Mouse (Mus musculus) ZHBTc4 (cell line): ENCODE measurements around the gene Akap13.
A peak's percentile ranks its signal among the peaks of the same experiment; 100 is the strongest.

ENCODE experiments used
- DNase-seq: peaks from one replicate; pipeline ENCODE4 v3.0.0-alpha.2; 2011; ENCODE audit warnings: low read depth, low spot score

The Akap13 gene

DNA sequence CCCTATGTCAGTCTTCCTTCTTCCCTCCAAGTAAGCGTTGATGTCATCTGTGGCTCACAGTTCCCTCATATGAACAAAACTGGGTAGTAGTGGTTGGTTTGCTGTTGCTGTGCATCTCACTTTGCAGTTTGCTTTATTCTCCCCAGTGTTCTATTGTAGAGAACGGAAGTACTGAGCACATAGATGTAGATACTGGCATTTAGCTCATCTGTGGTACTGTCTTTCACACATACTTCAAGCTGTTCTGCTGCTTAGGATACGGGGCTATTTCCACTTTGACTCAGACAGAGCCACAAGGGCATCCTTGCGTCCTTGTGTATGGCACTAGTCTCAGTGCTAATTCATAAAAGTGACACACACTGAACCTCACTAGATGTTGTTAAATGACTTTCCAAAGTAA is 259.7 kb downstream of the Akap13 start:
- DNase-seq: no peak

- DNase-seq: no peak
Measured at GRCm38 (mm10) chr7:75715939-75716338, 260.6 kb downstream of the Akap13 start.

DNA sequence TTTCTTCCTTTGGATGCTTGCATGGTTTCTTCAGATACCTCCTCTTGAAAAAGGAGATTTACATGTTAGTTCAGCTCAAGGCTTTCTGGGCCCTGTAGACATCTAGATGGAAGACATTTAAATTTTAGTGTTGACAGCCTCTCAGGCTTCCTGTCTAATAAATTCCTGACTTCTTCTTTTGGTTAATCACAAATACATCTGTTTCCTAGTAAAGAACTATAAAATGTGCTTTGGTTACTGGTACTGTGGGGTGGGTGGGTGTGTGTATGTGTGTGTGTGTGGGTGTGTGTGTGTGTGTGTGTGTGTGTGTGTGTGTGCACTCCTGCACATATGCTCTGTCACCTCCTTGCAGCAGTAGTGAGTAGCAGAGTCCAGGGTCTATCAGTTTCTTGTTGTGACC is 262.0 kb downstream of the Akap13 start:
- DNase-seq: no peak

DNA sequence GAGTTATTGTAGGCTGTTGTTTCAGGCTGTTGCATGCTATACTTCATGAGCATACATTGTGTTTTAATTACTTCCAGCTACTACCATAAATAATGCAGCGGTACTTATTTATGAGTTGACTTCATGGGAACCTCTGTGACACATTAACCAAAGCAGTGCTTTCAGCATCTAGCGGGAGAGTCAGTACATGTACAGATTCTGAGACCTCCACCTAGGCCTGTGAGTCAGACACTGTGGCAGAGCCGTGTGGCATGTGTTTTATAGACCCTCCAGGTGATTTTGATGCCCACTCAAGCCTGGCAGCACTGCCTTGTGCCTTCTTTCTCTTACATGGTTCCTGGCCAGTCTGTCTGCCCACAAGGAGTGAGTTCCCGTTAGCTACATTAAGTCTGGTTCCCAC is 266.0 kb downstream of the Akap13 start:
- no peak for DNase-seq

GRCm38 (mm10) chr7:75724012-75724411 is 268.7 kb downstream of the Akap13 start:
- DNase-seq: no peak

GRCm38 (mm10) chr7:75725899-75726298 is 270.6 kb downstream of the Akap13 start:
- no peak for DNase-seq

- DNase-seq: no peak
Measured at GRCm38 (mm10) chr7:75726867-75727266, 271.5 kb downstream of the Akap13 start.

- DNase-seq: no peak
Measured at GRCm38 (mm10) chr7:75729652-75730051, 274.3 kb downstream of the Akap13 start.

DNA sequence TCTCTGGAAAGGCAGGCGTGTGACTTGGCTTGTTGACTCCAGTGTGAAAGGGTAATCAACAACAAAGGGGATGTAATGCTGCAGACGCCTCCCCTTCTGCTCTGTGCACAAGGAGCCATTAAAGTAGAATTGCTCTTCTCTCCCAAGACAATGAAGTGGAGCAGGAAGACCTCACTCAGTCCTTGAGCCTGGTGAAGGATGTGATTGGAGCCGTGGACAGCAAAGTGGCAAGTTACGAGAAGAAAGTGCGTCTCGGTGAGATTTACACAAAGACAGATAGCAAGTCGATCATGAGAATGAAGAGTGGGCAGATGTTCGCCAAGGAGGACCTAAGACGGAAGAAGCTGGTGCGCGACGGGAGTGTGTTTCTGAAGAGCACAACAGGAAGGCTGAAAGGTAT is 274.9 kb downstream of the Akap13 start:
- DNase-seq: no peak

DNA sequence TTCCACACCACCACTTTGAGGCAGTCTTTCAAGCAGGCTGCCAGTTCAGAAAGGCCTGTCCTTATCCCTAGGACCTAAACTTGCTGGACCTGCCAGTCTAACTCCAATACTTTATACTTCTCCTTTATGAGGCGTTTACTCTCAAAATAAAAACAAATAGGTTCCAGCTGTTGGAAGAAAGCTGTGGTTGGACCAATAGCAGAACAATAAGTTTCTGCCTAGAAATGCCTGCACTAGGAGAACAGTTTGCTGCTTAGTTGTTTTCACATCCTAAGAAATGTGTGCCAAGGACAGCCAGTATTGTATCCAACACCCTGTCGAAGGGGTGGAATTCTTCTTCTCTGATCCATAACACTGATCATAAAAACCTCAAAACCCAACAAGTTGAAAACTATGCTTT is 276.6 kb downstream of the Akap13 start:
- no peak for DNase-seq

- no peak for DNase-seq
Measured at GRCm38 (mm10) chr7:75733166-75733565, 277.8 kb downstream of the Akap13 start.

DNA sequence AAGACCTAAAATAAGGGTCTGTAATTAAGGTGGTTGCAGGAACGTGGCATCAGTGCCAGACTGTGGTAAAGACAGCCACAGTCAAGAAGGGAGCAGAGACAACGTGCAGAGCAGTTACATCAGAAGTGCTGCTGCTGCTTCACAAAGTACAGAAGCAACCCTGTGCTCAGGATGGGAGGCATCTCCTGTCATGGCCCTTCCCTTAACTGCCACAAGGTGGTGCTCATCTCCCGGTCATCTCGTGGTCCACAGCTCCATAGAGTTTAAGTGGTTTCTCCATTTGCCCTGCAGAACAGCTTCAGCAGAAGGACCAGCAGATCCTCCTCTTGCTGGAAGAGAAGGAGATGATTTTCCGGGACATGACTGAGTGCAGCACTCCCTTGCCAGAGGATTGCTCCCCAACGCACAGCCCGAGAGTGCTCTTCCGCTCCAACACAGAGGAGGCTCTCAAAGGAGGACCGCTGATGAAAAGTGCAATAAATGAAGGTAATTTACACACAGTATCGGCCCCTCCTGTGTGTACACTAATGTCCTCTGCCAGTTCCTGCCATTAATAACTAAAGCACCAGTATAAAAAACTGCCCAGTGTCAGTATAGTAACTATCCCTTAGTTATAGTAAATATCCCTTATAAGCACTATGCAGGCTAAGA is 283.9 kb downstream of the Akap13 start:
- DNase-seq: peak; percentile 77

DNA sequence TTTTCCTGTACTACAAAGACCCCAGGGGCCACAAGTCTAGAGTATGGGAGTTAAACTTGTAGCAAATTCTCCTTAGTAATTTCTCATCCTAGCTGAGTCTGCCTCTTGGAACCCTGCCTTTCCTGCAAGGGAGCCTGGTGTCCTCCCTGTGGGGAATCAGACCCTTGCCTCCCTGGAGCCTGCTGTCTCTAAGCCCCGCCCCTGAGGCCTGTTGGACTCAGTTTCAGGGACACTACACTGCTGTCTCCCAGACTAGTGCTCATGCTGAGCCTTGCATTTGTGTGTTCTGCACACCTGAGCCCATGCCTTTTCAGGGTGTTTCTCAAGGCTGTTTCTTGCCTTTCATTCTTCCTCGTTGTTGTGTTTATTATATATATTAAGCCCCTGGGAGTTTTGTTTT is 289.2 kb downstream of the Akap13 start:
- peak; percentile 34 for DNase-seq

GRCm38 (mm10) chr7:75744978-75745638 is 289.8 kb downstream of the Akap13 start:
- DNase-seq: no peak

GRCm38 (mm10) chr7:75745969-75746368 is 290.6 kb downstream of the Akap13 start:
- DNase-seq: peak; percentile 71

GRCm38 (mm10) chr7:75750581-75750980 is 295.2 kb downstream of the Akap13 start:
- DNase-seq: no peak

DNA sequence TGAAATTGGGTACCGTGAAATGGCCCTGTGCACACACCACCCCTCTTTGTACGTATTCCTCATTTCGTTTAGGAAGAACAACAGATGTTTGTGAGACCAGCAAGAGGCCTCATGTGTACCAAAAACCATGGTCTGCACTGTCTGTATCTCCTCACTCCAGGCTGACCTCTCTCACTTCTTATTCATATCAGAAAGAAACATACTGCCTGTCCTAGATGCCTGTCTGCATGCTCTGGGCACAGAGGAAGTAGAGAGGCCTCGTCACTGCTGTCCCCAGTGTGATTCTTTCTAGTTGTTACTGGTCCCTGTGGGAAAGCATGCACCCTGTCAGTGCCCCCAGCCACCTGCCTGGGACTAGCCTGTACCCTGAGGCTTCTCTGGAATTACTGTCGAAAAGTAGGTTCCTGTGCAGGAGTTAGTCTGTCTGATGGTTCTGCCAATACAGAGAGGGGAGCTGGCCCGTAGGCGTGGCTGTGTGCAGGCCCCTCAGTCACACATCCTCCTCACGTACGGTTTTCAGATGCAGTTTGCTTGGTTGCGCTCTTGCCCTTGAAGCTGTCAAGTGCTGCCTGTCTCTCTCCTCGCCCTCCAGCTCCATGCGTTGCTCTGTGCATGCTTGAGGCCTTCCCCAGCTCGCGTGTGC is 295.9 kb downstream of the Akap13 start:
- no peak for DNase-seq

- DNase-seq: peak; percentile 78
Measured at GRCm38 (mm10) chr7:75752442-75753191, 297.3 kb downstream of the Akap13 start.

DNA sequence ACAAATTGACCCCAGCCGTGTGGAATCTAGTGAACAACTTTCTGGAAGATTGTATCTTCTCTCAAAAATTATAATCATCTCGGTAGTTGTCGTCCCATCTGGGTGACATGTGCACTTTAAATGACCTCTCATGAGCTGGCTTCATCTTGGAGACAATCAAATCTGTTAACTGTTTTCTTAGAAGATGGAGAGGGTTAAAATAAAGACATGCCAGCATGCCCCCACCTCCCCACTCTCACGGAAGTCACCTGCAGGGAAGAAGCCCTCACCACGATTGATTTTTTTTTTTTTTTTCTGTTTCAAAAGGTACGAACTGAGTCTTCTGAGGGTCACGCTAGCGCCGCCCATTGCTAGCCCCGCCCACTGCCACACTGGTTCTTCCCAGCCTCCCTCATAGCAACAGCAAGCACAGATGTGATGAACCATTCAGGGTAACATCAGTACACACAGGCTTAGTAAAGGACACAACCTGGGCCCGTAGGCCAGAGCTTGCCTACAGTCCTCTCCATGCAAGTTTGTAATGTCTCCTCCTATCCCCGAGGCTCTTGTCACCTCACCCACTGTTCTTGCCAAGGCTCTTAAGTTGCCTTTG is 298.0 kb downstream of the Akap13 start:
- peak; percentile 76 for DNase-seq

- peak; percentile 67 for DNase-seq
Measured at GRCm38 (mm10) chr7:75754587-75755499, 299.5 kb downstream of the Akap13 start.
